Comparison of ENCODE assay signal across 23 mouse cellular contexts in genomic region chr17:86509871-86510270, GRCm38 (mm10). TPM values are rescaled to one million over a fixed set of nuclear protein-coding genes. Genes with fewer than 3 reads are reported as not detected.
DNase-seq lines count a peak whose midpoint lies in the region; ATAC-seq and TF ChIP-seq lines count a peak whose summit lies in the region.
"Had no signal": no experiment of that assay in that cellular context is flagged by ENCODE, and none has a peak within 500 bp of the region (broad histone marks: within the 10 kb centered on the region; RNA-seq: fewer than 3 reads in every experiment).

No protein-coding gene starts in this region.

- H3K27ac ChIP-seq in embryonic facial prominence, embryonic 14.5 days (replicated peaks; ENCODE audit: low read depth, low read length) = no peak overlapping the region
- H3K27ac ChIP-seq in embryonic facial prominence, embryonic 10.5 days (replicated peaks) = no peak overlapping the region
- peak overlapping the region; percentile 44 for H3K27ac ChIP-seq in heart, embryonic 16.5 days (ENCODE audit: low read length)
- no peak overlapping the region for H3K27ac ChIP-seq in heart, embryonic 11.5 days (ENCODE audit: low read depth, low read length)
- H3K27ac ChIP-seq in kidney, postnatal 0 days = no peak overlapping the region
- 0 out of 2 replicates have a peak overlapping the region, but pooled peaks have one; percentile 18 for H3K27ac ChIP-seq in embryonic facial prominence, embryonic 15.5 days (replicated peaks)
- no peak overlapping the region for H3K27ac ChIP-seq in forebrain, embryonic 10.5 days
- H3K27ac ChIP-seq: hindbrain, embryonic 12.5 days; midbrain, embryonic 15.5 days had no signal

- ATAC-seq in embryonic facial prominence, embryonic 14.5 days (ENCODE audit: low read depth) = no peak
- ATAC-seq in heart, embryonic 16.5 days (replicated peaks; ENCODE audit: extremely low read depth, insufficient read depth, low FRiP score) = no peak
- ATAC-seq in heart, embryonic 11.5 days (replicated peaks; ENCODE audit: insufficient number of reproducible peaks, low FRiP score, low TSS enrichment) = no peak
- no peak for ATAC-seq in kidney, postnatal 0 days (replicated peaks; ENCODE audit: low FRiP score, low read depth)
- no peak; the same call in 1 of the 2 replicates for ATAC-seq in embryonic facial prominence, embryonic 15.5 days (ENCODE audit: insufficient number of reproducible peaks, low FRiP score, low TSS enrichment, low read depth)
- ATAC-seq: liver, postnatal 0 days; midbrain, embryonic 15.5 days; Patski had no signal

- no peaks in the 10 kb centered on the region for H3K4me1 ChIP-seq in embryonic facial prominence, embryonic 14.5 days (ENCODE audit: control insufficient read depth, insufficient read depth, low read length)
- H3K4me1 ChIP-seq in embryonic facial prominence, embryonic 10.5 days = peaks cover 26% of the 10 kb centered on the region
- peaks cover 17% of the 10 kb centered on the region for H3K4me1 ChIP-seq in heart, embryonic 16.5 days (ENCODE audit: control insufficient read depth, insufficient read depth, low read length)
- H3K4me1 ChIP-seq in heart, embryonic 11.5 days (ENCODE audit: control insufficient read depth, insufficient read depth, low read length) = peaks cover 9% of the 10 kb centered on the region
- H3K4me1 ChIP-seq in kidney, postnatal 0 days (replicated peaks; ENCODE audit: insufficient read depth, low read length) = peaks cover 8% of the 10 kb centered on the region; the same call in 1 of the 2 replicates
- H3K4me1 ChIP-seq in embryonic facial prominence, embryonic 15.5 days = peaks cover 13% of the 10 kb centered on the region; the same call in 1 of the 2 replicates
- H3K4me1 ChIP-seq in forebrain, embryonic 10.5 days = peaks cover 15% of the 10 kb centered on the region; the same call in 1 of the 2 replicates

- no peak overlapping the region for H3K4me3 ChIP-seq in embryonic facial prominence, embryonic 14.5 days (ENCODE audit: low read depth, low read length)
- no peak overlapping the region for H3K4me3 ChIP-seq in embryonic facial prominence, embryonic 10.5 days
- no peak overlapping the region for H3K4me3 ChIP-seq in heart, embryonic 16.5 days (ENCODE audit: low read length)
- H3K4me3 ChIP-seq in heart, embryonic 11.5 days (ENCODE audit: low read depth, low read length) = no peak overlapping the region
- no peak overlapping the region for H3K4me3 ChIP-seq in kidney, postnatal 0 days (replicated peaks; ENCODE audit: low read depth, low read length)
- no peak overlapping the region for H3K4me3 ChIP-seq in embryonic facial prominence, embryonic 15.5 days (replicated peaks)
- H3K4me3 ChIP-seq in forebrain, embryonic 10.5 days = no peak overlapping the region
- H3K4me3 ChIP-seq: embryonic facial prominence, embryonic 12.5 days; hindbrain, embryonic 12.5 days; megakaryocyte, embryonic 14.5 days; midbrain, embryonic 15.5 days; myocyte had no signal

- WGBS in embryonic facial prominence, embryonic 14.5 days = 51% methylated on average over 5 of the region's 5 CpGs
- 81% methylated on average over 5 of the region's 5 CpGs for WGBS in embryonic facial prominence, embryonic 10.5 days
- WGBS in heart, embryonic 16.5 days = 66% methylated on average over 5 of the region's 5 CpGs
- WGBS in heart, embryonic 11.5 days (ENCODE audit: insufficient replicate concordance) = 72% methylated on average over 5 of the region's 5 CpGs
- WGBS in kidney, postnatal 0 days = 20% methylated on average over 5 of the region's 5 CpGs
- 45% methylated on average over 5 of the region's 5 CpGs for WGBS in embryonic facial prominence, embryonic 15.5 days
- 91% methylated on average over 5 of the region's 5 CpGs for WGBS in forebrain, embryonic 10.5 days

- TF ChIP-seq CTCF in kidney, postnatal 0 days (IDR thresholded peaks at IDR 0.05; ENCODE audit: low read depth) = no peak

- no peak overlapping the region for H3K4me2 ChIP-seq in embryonic facial prominence, embryonic 14.5 days (ENCODE audit: low read depth, low read length)
- no peak overlapping the region for H3K4me2 ChIP-seq in heart, embryonic 16.5 days (ENCODE audit: low read depth, low read length)
- no peak overlapping the region for H3K4me2 ChIP-seq in heart, embryonic 11.5 days
- H3K4me2 ChIP-seq in kidney, postnatal 0 days (ENCODE audit: low read length) = no peak overlapping the region
- no peak overlapping the region for H3K4me2 ChIP-seq in embryonic facial prominence, embryonic 15.5 days (replicated peaks)
- H3K4me2 ChIP-seq: embryonic facial prominence, embryonic 12.5 days; hindbrain, embryonic 12.5 days; midbrain, embryonic 15.5 days had no signal

- H3K9ac ChIP-seq in embryonic facial prominence, embryonic 14.5 days (ENCODE audit: low read depth, low read length) = no peak overlapping the region
- no peak overlapping the region for H3K9ac ChIP-seq in heart, embryonic 16.5 days (ENCODE audit: low read length)
- H3K9ac ChIP-seq in heart, embryonic 11.5 days (ENCODE audit: low read depth, low read length) = no peak overlapping the region
- H3K9ac ChIP-seq in kidney, postnatal 0 days (ENCODE audit: low read depth, low read length) = no peak overlapping the region
- H3K9ac ChIP-seq in embryonic facial prominence, embryonic 15.5 days = no peak overlapping the region
- H3K9ac ChIP-seq: embryonic facial prominence, embryonic 12.5 days; hindbrain, embryonic 12.5 days; liver, postnatal 0 days; midbrain, embryonic 15.5 days had no signal

- H3K9me3 ChIP-seq in embryonic facial prominence, embryonic 14.5 days (ENCODE audit: control insufficient read depth, low read length) = no peaks in the 10 kb centered on the region
- H3K9me3 ChIP-seq in embryonic facial prominence, embryonic 10.5 days = no peaks in the 10 kb centered on the region
- H3K9me3 ChIP-seq in heart, embryonic 16.5 days (replicated peaks; ENCODE audit: control insufficient read depth, low read length) = no peaks in the 10 kb centered on the region
- no peaks in the 10 kb centered on the region for H3K9me3 ChIP-seq in heart, embryonic 11.5 days (replicated peaks; ENCODE audit: control insufficient read depth, low read length)
- no peaks in the 10 kb centered on the region for H3K9me3 ChIP-seq in kidney, postnatal 0 days (replicated peaks; ENCODE audit: low read length)
- H3K9me3 ChIP-seq in embryonic facial prominence, embryonic 15.5 days (replicated peaks) = no peaks in the 10 kb centered on the region
- no peaks in the 10 kb centered on the region for H3K9me3 ChIP-seq in forebrain, embryonic 10.5 days
- H3K9me3 ChIP-seq: embryonic facial prominence, embryonic 12.5 days; hindbrain, embryonic 12.5 days; megakaryocyte, embryonic 14.5 days; midbrain, embryonic 15.5 days had no signal

- peak; percentile 50 for DNase-seq in embryonic facial prominence, embryonic 14.5 days (ENCODE audit: low spot score)
- no peak for DNase-seq in embryonic facial prominence, embryonic 10.5 days (ENCODE audit: low spot score)
- DNase-seq in kidney, postnatal 0 days (ENCODE audit: low spot score) = peak; percentile 60
- DNase-seq in kidney, adult 8-10 months = no peak
- DNase-seq in forebrain, embryonic 10.5 days (ENCODE audit: extremely low spot score, low spot score) = no peak
- DNase-seq: adrenal gland, postnatal 10 days; cerebellum, adult 9-10 months; layer of hippocampus, postnatal 36 days; liver, postnatal 0 days; lung, postnatal 14 days; right cerebral cortex, postnatal 14 days; spleen, adult 18-20 months; thymus, postnatal 36 days had no signal

- H3K36me3 ChIP-seq in embryonic facial prominence, embryonic 14.5 days (ENCODE audit: control insufficient read depth, insufficient read depth, low read length) = no peaks in the 10 kb centered on the region
- H3K36me3 ChIP-seq in embryonic facial prominence, embryonic 10.5 days (replicated peaks) = no peaks in the 10 kb centered on the region
- H3K36me3 ChIP-seq in heart, embryonic 16.5 days (ENCODE audit: control insufficient read depth, insufficient read depth) = no peaks in the 10 kb centered on the region
- H3K36me3 ChIP-seq in heart, embryonic 11.5 days (ENCODE audit: control insufficient read depth, insufficient read depth, low read length) = no peaks in the 10 kb centered on the region
- H3K36me3 ChIP-seq in kidney, postnatal 0 days (ENCODE audit: insufficient read depth, low read length) = no peaks in the 10 kb centered on the region
- H3K36me3 ChIP-seq in embryonic facial prominence, embryonic 15.5 days = no peaks in the 10 kb centered on the region
- H3K36me3 ChIP-seq in forebrain, embryonic 10.5 days (replicated peaks) = no peaks in the 10 kb centered on the region
- H3K36me3 ChIP-seq: embryonic facial prominence, embryonic 12.5 days; hindbrain, embryonic 12.5 days; midbrain, embryonic 15.5 days had no signal

- H3K27me3 ChIP-seq in embryonic facial prominence, embryonic 14.5 days (replicated peaks; ENCODE audit: control insufficient read depth, insufficient read depth, low read length) = no peaks in the 10 kb centered on the region
- no peaks in the 10 kb centered on the region for H3K27me3 ChIP-seq in embryonic facial prominence, embryonic 10.5 days (replicated peaks; ENCODE audit: low read depth, poor library complexity, severe bottlenecking)
- no peaks in the 10 kb centered on the region for H3K27me3 ChIP-seq in heart, embryonic 16.5 days (ENCODE audit: control insufficient read depth, insufficient read depth, low read length)
- no peaks in the 10 kb centered on the region for H3K27me3 ChIP-seq in heart, embryonic 11.5 days (ENCODE audit: control insufficient read depth, insufficient read depth, low read length)
- no peaks in the 10 kb centered on the region for H3K27me3 ChIP-seq in kidney, postnatal 0 days (ENCODE audit: insufficient read depth, low read length)
- H3K27me3 ChIP-seq in embryonic facial prominence, embryonic 15.5 days = no peaks in the 10 kb centered on the region
- no peaks in the 10 kb centered on the region for H3K27me3 ChIP-seq in forebrain, embryonic 10.5 days (ENCODE audit: poor library complexity, severe bottlenecking)
- H3K27me3 ChIP-seq: embryonic facial prominence, embryonic 12.5 days; hindbrain, embryonic 12.5 days; midbrain, embryonic 15.5 days; Patski had no signal

RNA-seq across cellular contexts. Expression of gene Gm10309, which starts 4.8 kb away (rescaled TPM):
- polyA plus RNA-seq in embryonic facial prominence, embryonic 14.5 days (2014; fragmentation: Nextera tagmentation; extraction: Ambion mirVana) = 0.11 and 0.24 TPM in 2 replicates
- polyA plus RNA-seq in embryonic facial prominence, embryonic 10.5 days (2016; fragmentation: Nextera tagmentation; extraction: Ambion mirVana) = 0.10 and 0.29 TPM in 2 replicates
- polyA plus RNA-seq in heart, embryonic 16.5 days (2015; fragmentation: Nextera tagmentation; extraction: Ambion mirVana) = 0.16 TPM in 2 replicates
- 0.24 TPM in 1 of 2 replicates, not detected in the other for polyA plus RNA-seq in heart, embryonic 11.5 days (2014; fragmentation: Nextera tagmentation; extraction: Ambion mirVana)
- 0.09 and 0.18 TPM in 2 replicates for polyA plus RNA-seq in kidney, postnatal 0 days (2015; fragmentation: Nextera tagmentation; extraction: Ambion mirVana)
- 0.36 and 0.45 TPM in 2 replicates for polyA plus RNA-seq in embryonic facial prominence, embryonic 15.5 days (2015; fragmentation: Nextera tagmentation; extraction: Ambion mirVana)
- polyA plus RNA-seq in forebrain, embryonic 10.5 days (2016; fragmentation: Nextera tagmentation; extraction: Ambion mirVana) = 0.16 and 0.20 TPM in 2 replicates
- polyA plus RNA-seq: liver, adult 2 months; Patski had no signal

Comparison
In these comparisons a context has a peak if more than half of its experiments do, and no peak if none do; other contexts are left out.
1. DNase-seq: peak in embryonic facial prominence, embryonic 14.5 days (single experiment) and kidney, postnatal 0 days (single experiment); none in embryonic facial prominence, embryonic 10.5 days (single experiment), kidney, adult 8-10 months (0 of 2) and forebrain, embryonic 10.5 days (single experiment).
2. H3K27ac ChIP-seq: peak in heart, embryonic 16.5 days (single experiment) and embryonic facial prominence, embryonic 15.5 days (single experiment); none in embryonic facial prominence, embryonic 14.5 days (single experiment), embryonic facial prominence, embryonic 10.5 days (single experiment), heart, embryonic 11.5 days (single experiment), kidney, postnatal 0 days (single experiment) and forebrain, embryonic 10.5 days (single experiment).